Mouse (Mus musculus) heart, postnatal 0 days (tissue): ENCODE results near the gene Arhgap24. TPM values are rescaled to one million over a fixed set of nuclear protein-coding genes. Genes with fewer than 3 reads are reported as not detected.

Experiments used
- ATAC-seq: fragments of 200-750 bp; cut with Nextera tagmentation; 2 replicates; pipeline ENCODE4 v1.8.0; 2017; ENCODE audit warnings: low read depth, moderate number of reproducible peaks, moderate library complexity; ENCODE audit not compliant: insufficient read depth
- DNase-seq: peaks from one replicate; pipeline ENCODE4 v3.0.0-alpha.2; 2016; ENCODE audit warnings: low spot score
- H3K27ac ChIP-seq: fragments of 300-500 bp; sonication (generic); 2 replicates; pipeline ENCODE4 v1.5.1; 2014; ENCODE audit warnings: low read depth, mild to moderate bottlenecking
- H3K27me3 ChIP-seq: fragments of 300-500 bp; sonication (generic); 2 replicates; pipeline ENCODE4 v1.6.1; 2014; ENCODE audit warnings: low read length, mixed read lengths; ENCODE audit not compliant: control insufficient read depth, insufficient read depth
- H3K36me3 ChIP-seq: fragments of 300-500 bp; sonication (generic); replicated peaks from 2 replicates; pipeline ENCODE4 v1.6.1; 2014; ENCODE audit warnings: low read length, mixed read lengths; ENCODE audit not compliant: control insufficient read depth, insufficient read depth
- H3K4me1 ChIP-seq: fragments of 300-500 bp; sonication (generic); 2 replicates; pipeline ENCODE4 v1.6.1; 2014; ENCODE audit warnings: antibody characterized with exemption; ENCODE audit not compliant: control insufficient read depth, insufficient read depth
- H3K4me2 ChIP-seq: fragments of 300-500 bp; sonication (generic); 2 replicates; pipeline ENCODE4 v1.6.1; 2014; ENCODE audit warnings: low read depth, mild to moderate bottlenecking, low read length, moderate library complexity
- H3K4me3 ChIP-seq: fragments of 300-500 bp; sonication (generic); 2 replicates; pipeline ENCODE4 v1.5.1; 2014; ENCODE audit warnings: low read depth, low read length
- H3K9ac ChIP-seq: fragments of 300-500 bp; sonication (generic); replicated peaks from 2 replicates; pipeline ENCODE4 v1.6.1; 2014; ENCODE audit warnings: low read depth, low read length, mixed read lengths
- H3K9me3 ChIP-seq: fragments of 300-500 bp; sonication (generic); replicated peaks from 2 replicates; pipeline ENCODE4 v1.6.1; 2016; ENCODE audit warnings: low read length; ENCODE audit not compliant: control insufficient read depth
- CTCF ChIP-seq: IDR thresholded peaks from 2 replicates; pipeline ENCODE4 v1.5.1; 2016; ENCODE audit warnings: antibody characterized with exemption, control low read depth, low read depth
- EP300 ChIP-seq: IDR thresholded peaks from 2 replicates; pipeline ENCODE4 v1.6.1; 2016; ENCODE audit warnings: antibody characterized with exemption, low read depth
- WGBS: fragments of 180-500 bp; shearing (Covaris S2); extraction: QIAGEN DNeasy Blood & Tissue Kit; methylation state at CpG from one replicate; pipeline ENCODE4 v1.1.7; 2014; 5-methylcytosine and 5-hydroxymethylcytosine counted together
- polyA plus RNA-seq: library from polyadenylated mRNA; unstranded; fragments of >200 nt; fragmentation: Nextera tagmentation; extraction: Ambion mirVana; gene quantifications from 2 replicates; pipeline ENCODE4 v1.2.1, GENCODE M21; 2015
- total RNA-seq: library from RNA; depleted of rRNA; stranded (reverse); fragments of >200 nt; gene quantifications from 2 replicates; pipeline ENCODE4 v1.2.3, GENCODE M21; 2014; ENCODE audit warnings: low replicate concordance

The Arhgap24 gene
- total and polyA plus RNA-seq, 2 experiments from 2014 or later: 13.0 to 13.4 TPM

- Histone ChIP-seq H3K4me2 (no peak overlapping the region), H3K27ac (no peak overlapping the region), H3K36me3 (no peaks in the 10 kb centered on the region), H3K4me1 (peaks cover 8% of the 10 kb centered on the region; the same call in 1 of the 2 replicates), H3K9me3 (no peaks in the 10 kb centered on the region), H3K4me3 (no peak overlapping the region), H3K27me3 (no peaks in the 10 kb centered on the region), H3K9ac (no peak overlapping the region)
- DNase-seq: no peak
- TF ChIP-seq EP300: no peak
- TF ChIP-seq CTCF: no peak
- WGBS: 63% methylated on average over 10 of the region's 10 CpGs
- ATAC-seq: no peak
Observed at GRCm38 (mm10) chr5:102765694-102766093, 284.5 kb downstream of the Arhgap24 start.

GRCm38 (mm10) chr5:102766311-102767057 is 285.3 kb downstream of the Arhgap24 start:
- Histone ChIP-seq H3K27ac (no peak overlapping the region), H3K4me2 (no peak overlapping the region), H3K4me1 (peaks cover 8% of the 10 kb centered on the region; the same call in 1 of the 2 replicates), H3K4me3 (no peak overlapping the region), H3K27me3 (no peaks in the 10 kb centered on the region), H3K9me3 (no peaks in the 10 kb centered on the region), H3K36me3 (no peaks in the 10 kb centered on the region), H3K9ac (no peak overlapping the region)
- ATAC-seq (no peak), DNase-seq (no peak)
- TF ChIP-seq EP300: no peak
- TF ChIP-seq CTCF: peak; percentile 69
- WGBS: 86% methylated on average over 6 of the region's 6 CpGs

DNA sequence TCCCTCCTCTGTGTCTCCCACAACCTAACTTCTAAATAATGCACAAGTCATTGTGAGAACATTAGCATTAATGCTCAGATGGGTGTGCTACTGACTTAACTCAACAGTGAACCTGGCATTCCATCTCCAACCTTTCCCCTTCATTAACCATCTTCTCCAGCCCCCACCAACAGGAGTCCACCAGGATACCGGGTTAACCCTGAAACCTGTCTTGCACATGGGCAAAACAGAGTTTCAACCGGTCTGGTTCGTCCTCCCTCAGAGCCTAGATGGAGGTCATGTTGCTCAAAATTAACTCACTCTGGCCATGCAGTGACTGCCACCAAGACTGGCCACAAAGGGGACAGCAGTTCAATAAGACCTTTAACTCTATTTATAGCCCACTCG is 285.9 kb downstream of the Arhgap24 start:
- H3K9ac ChIP-seq: no peak overlapping the region
- no peak for ATAC-seq

DNA sequence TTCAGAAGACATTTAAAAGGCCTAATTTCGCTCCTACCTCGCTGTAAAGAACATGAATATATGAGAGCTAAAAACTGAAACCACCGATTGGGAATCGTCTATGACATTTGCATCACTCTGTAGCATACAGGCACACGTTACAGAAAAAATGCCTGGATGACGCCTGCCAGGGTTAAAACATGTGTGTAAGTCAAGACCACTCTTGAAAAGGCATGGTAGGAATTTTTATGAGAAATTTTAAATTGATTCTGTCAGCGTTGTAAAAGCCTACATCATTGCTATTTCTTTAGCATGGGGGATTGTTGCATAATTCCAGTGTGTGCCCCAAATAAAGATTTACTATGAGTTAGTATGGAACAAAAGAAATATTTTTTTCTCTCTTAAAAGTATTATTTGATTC is 286.6 kb downstream of the Arhgap24 start:
- WGBS: 79% methylated on average over 7 of the region's 7 CpGs
- ATAC-seq: no peak
- no peaks in the 10 kb centered on the region for H3K27me3 ChIP-seq
- no peak overlapping the region for H3K4me2 ChIP-seq
- H3K4me1 ChIP-seq: peaks cover 8% of the 10 kb centered on the region; the same call in 1 of the 2 replicates
- H3K9me3 ChIP-seq: no peaks in the 10 kb centered on the region
- TF ChIP-seq EP300: no peak
- TF ChIP-seq CTCF: no peak
- no peaks in the 10 kb centered on the region for H3K36me3 ChIP-seq
- DNase-seq: no peak
- 0 out of 2 replicates have a peak overlapping the region, but pooled peaks have one; percentile 83 for H3K27ac ChIP-seq
- H3K4me3 ChIP-seq: no peak overlapping the region
- no peak overlapping the region for H3K9ac ChIP-seq

More for the DNA sequence above, 285.9 kb downstream of the Arhgap24 start:
- no peaks in the 10 kb centered on the region for H3K9me3 ChIP-seq
- no peak overlapping the region for H3K27ac ChIP-seq
- H3K4me2 ChIP-seq: no peak overlapping the region
- no peak overlapping the region for H3K4me3 ChIP-seq
- H3K4me1 ChIP-seq: peaks cover 8% of the 10 kb centered on the region; the same call in 1 of the 2 replicates
- no peaks in the 10 kb centered on the region for H3K36me3 ChIP-seq
- no peak for DNase-seq
- H3K27me3 ChIP-seq: no peaks in the 10 kb centered on the region
- TF ChIP-seq EP300: no peak
- no peak for TF ChIP-seq CTCF
- WGBS: 56% methylated on average over 4 of the region's 4 CpGs

- TF ChIP-seq EP300: no peak
- TF ChIP-seq CTCF: no peak
- WGBS: 38% methylated on average over 12 of the region's 12 CpGs
- no peaks in the 10 kb centered on the region for H3K27me3 ChIP-seq
- DNase-seq: peak; percentile 56
- H3K4me2 ChIP-seq: peak overlapping the region; percentile 59
- peak overlapping the region; percentile 83 for H3K27ac ChIP-seq
- peak overlapping the region; percentile 52 for H3K9ac ChIP-seq
- ATAC-seq: peak; percentile 90
- peaks cover 8% of the 10 kb centered on the region; the same call in 1 of the 2 replicates for H3K4me1 ChIP-seq
- no peaks in the 10 kb centered on the region for H3K36me3 ChIP-seq
- no peaks in the 10 kb centered on the region for H3K9me3 ChIP-seq
- peak overlapping the region; percentile 39 for H3K4me3 ChIP-seq
Observed at GRCm38 (mm10) chr5:102768385-102769080, 287.3 kb downstream of the Arhgap24 start.
